Mouse (Mus musculus): ENCODE data around the gene Hivep3. TPM values are rescaled to one million over a fixed set of nuclear protein-coding genes. Genes with fewer than 3 reads are reported as not detected.

Hivep3 gene
- polyA plus RNA-seq, 1 experiment from 2014 or later: 3.2 TPM

GRCm38 (mm10) chr4:119901556-119902491, 168.2 kb downstream of the Hivep3 start:
- no peaks in the 10 kb centered on the region for H3K9me3 ChIP-seq
- no peaks in the 10 kb centered on the region for H3K36me3 ChIP-seq
- no peak overlapping the region for H3K9ac ChIP-seq
- H3K4me2 ChIP-seq: no peak overlapping the region
- H3K27me3 ChIP-seq: no peaks in the 10 kb centered on the region
- H3K4me3 ChIP-seq: no peak overlapping the region
- no peak for ATAC-seq (ENCODE audit: insufficient number of reproducible peaks, low FRiP score, low TSS enrichment, low read depth)
- H3K27ac ChIP-seq: no peak overlapping the region
- WGBS: 69% methylated on average over 16 of the region's 16 CpGs
- H3K4me1 ChIP-seq: no peaks in the 10 kb centered on the region

- Histone ChIP-seq H3K9me3 (no peaks in the 10 kb centered on the region), H3K4me3 (no peak overlapping the region), H3K4me2 (no peak overlapping the region), H3K27me3 (no peaks in the 10 kb centered on the region), H3K36me3 (no peaks in the 10 kb centered on the region), H3K27ac (no peak overlapping the region), H3K9ac (no peak overlapping the region), H3K4me1 (no peaks in the 10 kb centered on the region)
- ATAC-seq (ENCODE audit: insufficient number of reproducible peaks, low FRiP score, low TSS enrichment, low read depth): no peak
These were observed 169.7 kb downstream of the Hivep3 start for GRCm38 (mm10) chr4:119903328-119903727.

- WGBS: 39% methylated on average over 1 of the region's 1 CpGs
- Histone ChIP-seq H3K27me3 (no peaks in the 10 kb centered on the region), H3K4me3 (no peak overlapping the region), H3K4me1 (no peaks in the 10 kb centered on the region), H3K36me3 (no peaks in the 10 kb centered on the region), H3K4me2 (no peak overlapping the region), H3K9me3 (no peaks in the 10 kb centered on the region), H3K9ac (no peak overlapping the region), H3K27ac (no peak overlapping the region)
- no peak for ATAC-seq (ENCODE audit: insufficient number of reproducible peaks, low FRiP score, low TSS enrichment, low read depth)
These were observed 170.2 kb downstream of the Hivep3 start for GRCm38 (mm10) chr4:119903806-119904205.

- Histone ChIP-seq H3K9me3 (no peaks in the 10 kb centered on the region), H3K4me2 (no peak overlapping the region), H3K36me3 (no peaks in the 10 kb centered on the region), H3K27me3 (no peaks in the 10 kb centered on the region), H3K4me3 (no peak overlapping the region), H3K9ac (no peak overlapping the region), H3K27ac (no peak overlapping the region), H3K4me1 (no peaks in the 10 kb centered on the region)
- no peak for ATAC-seq (ENCODE audit: insufficient number of reproducible peaks, low FRiP score, low TSS enrichment, low read depth)
- WGBS: 81% methylated on average over 4 of the region's 4 CpGs
These were observed 170.7 kb downstream of the Hivep3 start for GRCm38 (mm10) chr4:119904296-119904695.

GRCm38 (mm10) chr4:119907106-119907505, 173.5 kb downstream of the Hivep3 start:
- Histone ChIP-seq H3K27ac (no peak overlapping the region), H3K36me3 (no peaks in the 10 kb centered on the region), H3K4me1 (no peaks in the 10 kb centered on the region), H3K9ac (no peak overlapping the region), H3K9me3 (no peaks in the 10 kb centered on the region), H3K27me3 (no peaks in the 10 kb centered on the region), H3K4me2 (no peak overlapping the region), H3K4me3 (no peak overlapping the region)
- no peak for ATAC-seq (ENCODE audit: insufficient number of reproducible peaks, low FRiP score, low TSS enrichment, low read depth)
- WGBS: 76% methylated on average over 4 of the region's 4 CpGs

- Histone ChIP-seq H3K4me3 (no peak overlapping the region), H3K27me3 (no peaks in the 10 kb centered on the region), H3K4me2 (no peak overlapping the region), H3K4me1 (no peaks in the 10 kb centered on the region), H3K9me3 (no peaks in the 10 kb centered on the region), H3K27ac (no peak overlapping the region), H3K36me3 (no peaks in the 10 kb centered on the region), H3K9ac (no peak overlapping the region)
- 67% methylated on average over 13 of the region's 13 CpGs for WGBS
- ATAC-seq (ENCODE audit: insufficient number of reproducible peaks, low FRiP score, low TSS enrichment, low read depth): no peak
These were observed 177.7 kb downstream of the Hivep3 start for GRCm38 (mm10) chr4:119911071-119911904.

- 61% methylated on average over 2 of the region's 2 CpGs for WGBS
- Histone ChIP-seq H3K4me2 (no peak overlapping the region), H3K4me1 (no peaks in the 10 kb centered on the region), H3K9ac (no peak overlapping the region), H3K36me3 (no peaks in the 10 kb centered on the region), H3K27ac (no peak overlapping the region), H3K27me3 (no peaks in the 10 kb centered on the region), H3K4me3 (no peak overlapping the region), H3K9me3 (no peaks in the 10 kb centered on the region)
- no peak for ATAC-seq (ENCODE audit: insufficient number of reproducible peaks, low FRiP score, low TSS enrichment, low read depth)
These were observed 178.6 kb downstream of the Hivep3 start for GRCm38 (mm10) chr4:119912216-119912615.

GRCm38 (mm10) chr4:119914194-119914593, 180.6 kb downstream of the Hivep3 start:
- Histone ChIP-seq H3K4me3 (no peak overlapping the region), H3K27ac (no peak overlapping the region), H3K27me3 (no peaks in the 10 kb centered on the region), H3K4me1 (no peaks in the 10 kb centered on the region), H3K4me2 (no peak overlapping the region), H3K36me3 (no peaks in the 10 kb centered on the region), H3K9me3 (no peaks in the 10 kb centered on the region), H3K9ac (no peak overlapping the region)
- WGBS: 25% methylated on average over 4 of the region's 4 CpGs
- no peak for ATAC-seq (ENCODE audit: insufficient number of reproducible peaks, low FRiP score, low TSS enrichment, low read depth)

- Histone ChIP-seq H3K4me3 (no peak overlapping the region), H3K27me3 (no peaks in the 10 kb centered on the region), H3K36me3 (no peaks in the 10 kb centered on the region), H3K9me3 (no peaks in the 10 kb centered on the region), H3K4me1 (no peaks in the 10 kb centered on the region), H3K27ac (no peak overlapping the region), H3K9ac (no peak overlapping the region), H3K4me2 (no peak overlapping the region)
- no peak for ATAC-seq (ENCODE audit: insufficient number of reproducible peaks, low FRiP score, low TSS enrichment, low read depth)
- 69% methylated on average over 2 of the region's 2 CpGs for WGBS
These were observed 181.5 kb downstream of the Hivep3 start for GRCm38 (mm10) chr4:119915069-119915468.

GRCm38 (mm10) chr4:119917502-119917901, 183.9 kb downstream of the Hivep3 start:
- Histone ChIP-seq H3K4me1 (no peaks in the 10 kb centered on the region), H3K27ac (no peak overlapping the region), H3K27me3 (no peaks in the 10 kb centered on the region), H3K4me3 (no peak overlapping the region), H3K36me3 (no peaks in the 10 kb centered on the region), H3K4me2 (no peak overlapping the region), H3K9me3 (no peaks in the 10 kb centered on the region), H3K9ac (no peak overlapping the region)
- no peak for ATAC-seq (ENCODE audit: insufficient number of reproducible peaks, low FRiP score, low TSS enrichment, low read depth)
- WGBS: 80% methylated on average over 7 of the region's 7 CpGs

GRCm38 (mm10) chr4:119919349-119919748, 185.8 kb downstream of the Hivep3 start:
- H3K4me1 ChIP-seq: no peaks in the 10 kb centered on the region
- ATAC-seq (ENCODE audit: insufficient number of reproducible peaks, low FRiP score, low TSS enrichment, low read depth): no peak
- no peaks in the 10 kb centered on the region for H3K36me3 ChIP-seq
- no peak overlapping the region for H3K9ac ChIP-seq
- no peaks in the 10 kb centered on the region for H3K27me3 ChIP-seq
- 68% methylated on average over 5 of the region's 5 CpGs for WGBS
- no peak overlapping the region for H3K4me2 ChIP-seq
- no peak overlapping the region for H3K4me3 ChIP-seq
- H3K27ac ChIP-seq: no peak overlapping the region
- H3K9me3 ChIP-seq: no peaks in the 10 kb centered on the region
